Mouse (Mus musculus) liver, embryonic 12.5 days (tissue): ENCODE results near the gene Unc79. TPM values are rescaled to one million over a fixed set of nuclear protein-coding genes. Genes with fewer than 3 reads are reported as not detected.
A peak's percentile ranks its signal among the peaks of the same experiment; 100 is the strongest.

ENCODE experiments used
- ATAC-seq: fragments of 200-750 bp; cut with Nextera tagmentation; 2 replicates; pipeline ENCODE4 v1.8.0; 2017; ENCODE audit warnings: moderate number of reproducible peaks, mild to moderate bottlenecking, moderate library complexity
- H3K27ac ChIP-seq: fragments of 300-500 bp; sonication (generic); 2 replicates; pipeline ENCODE4 v1.5.1; 2016; ENCODE audit warnings: mild to moderate bottlenecking
- H3K27me3 ChIP-seq: fragments of 300-500 bp; sonication (generic); replicated peaks from 2 replicates; pipeline ENCODE4 v1.6.1; 2016; ENCODE audit warnings: mild to moderate bottlenecking, moderate library complexity
- H3K36me3 ChIP-seq: fragments of 300-500 bp; sonication (generic); 2 replicates; pipeline ENCODE4 v1.6.1; 2016; ENCODE audit warnings: mild to moderate bottlenecking, moderate library complexity
- H3K4me1 ChIP-seq: fragments of 300-500 bp; sonication (generic); 2 replicates; pipeline ENCODE4 v1.6.1; 2016
- H3K4me2 ChIP-seq: fragments of 300-500 bp; sonication (generic); 2 replicates; pipeline ENCODE4 v1.6.1; 2016; ENCODE audit warnings: mild to moderate bottlenecking, moderate library complexity
- H3K4me3 ChIP-seq: fragments of 300-500 bp; sonication (generic); 2 replicates; pipeline ENCODE4 v1.5.1; 2016; ENCODE audit warnings: mild to moderate bottlenecking, moderate library complexity
- H3K9ac ChIP-seq: fragments of 300-500 bp; sonication (generic); 2 replicates; pipeline ENCODE4 v1.6.1; 2016; ENCODE audit warnings: mild to moderate bottlenecking, moderate library complexity
- H3K9me3 ChIP-seq: fragments of 300-500 bp; sonication (generic); replicated peaks from 2 replicates; pipeline ENCODE4 v1.6.1; 2016; ENCODE audit warnings: mild to moderate bottlenecking, moderate library complexity
- WGBS: fragments of 180-500 bp; shearing (Covaris S2); methylation state at CpG from one replicate; pipeline ENCODE4 v1.1.7; 2016; ENCODE audit not compliant: insufficient replicate concordance; 5-methylcytosine and 5-hydroxymethylcytosine counted together
- polyA plus RNA-seq: library from polyadenylated mRNA; unstranded; fragments of >200 nt; fragmentation: Nextera tagmentation; extraction: Ambion mirVana; gene quantifications from 2 replicates; pipeline ENCODE4 v1.2.1, GENCODE M21; 2016

Unc79 gene
- polyA plus RNA-seq, 1 experiment from 2014 or later: 0.04 TPM

- no peak overlapping the region for H3K4me2 ChIP-seq
- no peaks in the 10 kb centered on the region for H3K4me1 ChIP-seq
- WGBS: 20% methylated on average over 7 of the region's 7 CpGs
- H3K4me3 ChIP-seq: no peak overlapping the region
- H3K36me3 ChIP-seq: no peaks in the 10 kb centered on the region
- no peaks in the 10 kb centered on the region for H3K9me3 ChIP-seq
- H3K27me3 ChIP-seq: no peaks in the 10 kb centered on the region
- peak; percentile 47 for ATAC-seq
- H3K9ac ChIP-seq: no peak overlapping the region
- H3K27ac ChIP-seq: no peak overlapping the region
Measured at GRCm38 (mm10) chr12:103183057-103183456, 234.4 kb downstream of the Unc79 start.

- Histone ChIP-seq H3K4me3 (no peak overlapping the region), H3K9ac (no peak overlapping the region), H3K36me3 (no peaks in the 10 kb centered on the region), H3K27ac (no peak overlapping the region), H3K4me2 (no peak overlapping the region), H3K9me3 (no peaks in the 10 kb centered on the region), H3K27me3 (no peaks in the 10 kb centered on the region), H3K4me1 (no peaks in the 10 kb centered on the region)
- 69% methylated on average over 7 of the region's 7 CpGs for WGBS
- no peak for ATAC-seq
Measured at GRCm38 (mm10) chr12:103187020-103187419, 238.4 kb downstream of the Unc79 start.

GRCm38 (mm10) chr12:103188223-103188622, 239.6 kb downstream of the Unc79 start:
- 56% methylated on average over 8 of the region's 8 CpGs for WGBS
- Histone ChIP-seq H3K4me3 (no peak overlapping the region), H3K4me1 (no peaks in the 10 kb centered on the region), H3K4me2 (no peak overlapping the region), H3K27ac (no peak overlapping the region), H3K9me3 (no peaks in the 10 kb centered on the region), H3K27me3 (no peaks in the 10 kb centered on the region), H3K9ac (no peak overlapping the region), H3K36me3 (no peaks in the 10 kb centered on the region)
- no peak for ATAC-seq

- Histone ChIP-seq H3K4me3 (no peak overlapping the region), H3K4me2 (no peak overlapping the region), H3K27ac (no peak overlapping the region), H3K9ac (no peak overlapping the region), H3K9me3 (no peaks in the 10 kb centered on the region), H3K36me3 (no peaks in the 10 kb centered on the region), H3K4me1 (no peaks in the 10 kb centered on the region), H3K27me3 (no peaks in the 10 kb centered on the region)
- 79% methylated on average over 12 of the region's 12 CpGs for WGBS
- no peak for ATAC-seq
Measured at GRCm38 (mm10) chr12:103189771-103190170, 241.1 kb downstream of the Unc79 start.

- Histone ChIP-seq H3K9ac (no peak overlapping the region), H3K27me3 (no peaks in the 10 kb centered on the region)
- WGBS: 30% methylated on average over 5 of the region's 5 CpGs
Measured at GRCm38 (mm10) chr12:103192996-103193395, 244.3 kb downstream of the Unc79 start.

GRCm38 (mm10) chr12:103202592-103203544, 254.2 kb downstream of the Unc79 start:
- Histone ChIP-seq H3K4me3 (no peak overlapping the region), H3K9me3 (no peaks in the 10 kb centered on the region), H3K27me3 (no peaks in the 10 kb centered on the region), H3K9ac (no peak overlapping the region), H3K4me2 (no peak overlapping the region), H3K4me1 (no peaks in the 10 kb centered on the region), H3K27ac (no peak overlapping the region), H3K36me3 (no peaks in the 10 kb centered on the region)
- 33% methylated on average over 11 of the region's 11 CpGs for WGBS
- peak; percentile 50; the same call in 1 of the 2 replicates for ATAC-seq

More at GRCm38 (mm10) chr12:103192996-103193395, 244.3 kb downstream of the Unc79 start:
- H3K4me1 ChIP-seq: no peaks in the 10 kb centered on the region
- no peak overlapping the region for H3K4me2 ChIP-seq
- no peaks in the 10 kb centered on the region for H3K36me3 ChIP-seq
- H3K9me3 ChIP-seq: no peaks in the 10 kb centered on the region
- H3K27ac ChIP-seq: no peak overlapping the region
- H3K4me3 ChIP-seq: no peak overlapping the region
- ATAC-seq: no peak

- no peaks in the 10 kb centered on the region for H3K36me3 ChIP-seq
- H3K9ac ChIP-seq: no peak overlapping the region
- H3K4me1 ChIP-seq: no peaks in the 10 kb centered on the region
- H3K4me3 ChIP-seq: no peak overlapping the region
- ATAC-seq: no peak
- H3K27me3 ChIP-seq: no peaks in the 10 kb centered on the region
- H3K4me2 ChIP-seq: no peak overlapping the region
- no peak overlapping the region for H3K27ac ChIP-seq
- WGBS: 51% methylated on average over 7 of the region's 7 CpGs
- H3K9me3 ChIP-seq: no peaks in the 10 kb centered on the region
Measured at GRCm38 (mm10) chr12:103205561-103205960, 256.9 kb downstream of the Unc79 start.

GRCm38 (mm10) chr12:103209581-103209980, 260.9 kb downstream of the Unc79 start:
- 77% methylated on average over 7 of the region's 7 CpGs for WGBS
- Histone ChIP-seq H3K27me3 (no peaks in the 10 kb centered on the region), H3K9ac (no peak overlapping the region), H3K4me3 (no peak overlapping the region), H3K4me2 (no peak overlapping the region), H3K36me3 (no peaks in the 10 kb centered on the region), H3K4me1 (no peaks in the 10 kb centered on the region), H3K9me3 (no peaks in the 10 kb centered on the region), H3K27ac (no peak overlapping the region)
- no peak for ATAC-seq

GRCm38 (mm10) chr12:103211078-103211477, 262.4 kb downstream of the Unc79 start:
- WGBS: 47% methylated on average over 5 of the region's 5 CpGs
- Histone ChIP-seq H3K4me1 (no peaks in the 10 kb centered on the region), H3K9ac (no peak overlapping the region), H3K36me3 (no peaks in the 10 kb centered on the region), H3K4me2 (no peak overlapping the region), H3K9me3 (no peaks in the 10 kb centered on the region), H3K27me3 (no peaks in the 10 kb centered on the region), H3K4me3 (no peak overlapping the region), H3K27ac (no peak overlapping the region)
- no peak for ATAC-seq

GRCm38 (mm10) chr12:103213591-103213990, 264.9 kb downstream of the Unc79 start:
- no peaks in the 10 kb centered on the region for H3K27me3 ChIP-seq
- no peak overlapping the region for H3K9ac ChIP-seq
- no peak for ATAC-seq
- H3K36me3 ChIP-seq: no peaks in the 10 kb centered on the region
- H3K4me3 ChIP-seq: no peak overlapping the region
- H3K27ac ChIP-seq: no peak overlapping the region
- no peak overlapping the region for H3K4me2 ChIP-seq
- H3K9me3 ChIP-seq: no peaks in the 10 kb centered on the region
- H3K4me1 ChIP-seq: no peaks in the 10 kb centered on the region
- WGBS: 67% methylated on average over 2 of the region's 2 CpGs

GRCm38 (mm10) chr12:103214270-103214669, 265.6 kb downstream of the Unc79 start:
- no peaks in the 10 kb centered on the region for H3K36me3 ChIP-seq
- ATAC-seq: no peak
- no peak overlapping the region for H3K9ac ChIP-seq
- H3K4me2 ChIP-seq: no peak overlapping the region
- WGBS: 56% methylated on average over 10 of the region's 10 CpGs
- no peak overlapping the region for H3K27ac ChIP-seq
- no peaks in the 10 kb centered on the region for H3K27me3 ChIP-seq
- H3K4me3 ChIP-seq: no peak overlapping the region
- no peaks in the 10 kb centered on the region for H3K9me3 ChIP-seq
- no peaks in the 10 kb centered on the region for H3K4me1 ChIP-seq

- WGBS: 69% methylated on average over 2 of the region's 2 CpGs
- Histone ChIP-seq H3K4me1 (no peaks in the 10 kb centered on the region), H3K9ac (no peak overlapping the region), H3K4me3 (no peak overlapping the region), H3K27ac (no peak overlapping the region), H3K4me2 (no peak overlapping the region), H3K36me3 (no peaks in the 10 kb centered on the region), H3K9me3 (no peaks in the 10 kb centered on the region), H3K27me3 (no peaks in the 10 kb centered on the region)
- ATAC-seq: no peak
Measured at GRCm38 (mm10) chr12:103214797-103215196, 266.1 kb downstream of the Unc79 start.
